Mouse (Mus musculus): ENCODE results near the gene Ggcx.
A peak's percentile ranks its signal among the peaks of the same experiment; 100 is the strongest.

Gene Ggcx

DNA sequence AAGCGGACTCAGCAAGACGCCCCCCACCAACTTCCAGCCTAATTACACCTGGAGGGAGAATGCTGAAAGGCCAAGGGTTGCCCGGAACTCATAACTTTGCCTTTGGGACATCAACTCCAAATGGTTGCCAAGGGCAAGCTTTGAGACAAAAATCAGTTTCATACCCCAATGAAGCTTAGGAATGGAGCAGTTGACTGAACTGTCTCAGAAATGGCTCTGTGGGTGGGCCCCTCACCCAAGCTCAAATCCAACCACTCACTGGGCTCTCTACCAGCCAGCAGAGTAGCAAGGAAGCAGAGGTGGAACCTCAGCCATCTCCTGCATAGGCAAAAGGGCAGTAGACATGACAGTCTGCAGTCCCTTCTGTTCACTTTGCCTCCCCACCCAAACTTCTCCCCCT is 26.3 kb upstream of the Ggcx start:
- DNase-seq (ENCODE audit: low spot score in 2 of 2): no peak

DNA sequence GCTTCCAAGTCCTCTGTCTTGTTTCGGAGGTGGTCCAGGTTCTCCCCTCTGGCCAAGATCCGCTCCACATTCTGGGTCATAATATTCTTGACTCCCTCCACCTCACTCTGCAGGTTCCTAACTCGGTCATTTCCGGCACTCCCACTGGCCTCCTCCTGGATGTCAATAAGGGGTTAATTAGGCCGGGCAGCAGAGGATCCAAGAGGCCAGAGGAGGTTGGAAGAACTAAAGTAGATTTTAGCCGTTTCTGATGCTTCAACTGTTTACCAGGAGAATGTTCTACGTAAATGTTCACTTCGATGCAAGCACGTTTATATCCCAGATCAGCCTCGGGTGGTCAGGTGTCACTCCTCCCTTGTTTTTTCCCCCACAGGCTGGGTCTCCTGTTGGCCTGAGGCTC is 25.8 kb upstream of the Ggcx start:
- no peak for DNase-seq (ENCODE audit: low spot score in 2 of 2)

DNA sequence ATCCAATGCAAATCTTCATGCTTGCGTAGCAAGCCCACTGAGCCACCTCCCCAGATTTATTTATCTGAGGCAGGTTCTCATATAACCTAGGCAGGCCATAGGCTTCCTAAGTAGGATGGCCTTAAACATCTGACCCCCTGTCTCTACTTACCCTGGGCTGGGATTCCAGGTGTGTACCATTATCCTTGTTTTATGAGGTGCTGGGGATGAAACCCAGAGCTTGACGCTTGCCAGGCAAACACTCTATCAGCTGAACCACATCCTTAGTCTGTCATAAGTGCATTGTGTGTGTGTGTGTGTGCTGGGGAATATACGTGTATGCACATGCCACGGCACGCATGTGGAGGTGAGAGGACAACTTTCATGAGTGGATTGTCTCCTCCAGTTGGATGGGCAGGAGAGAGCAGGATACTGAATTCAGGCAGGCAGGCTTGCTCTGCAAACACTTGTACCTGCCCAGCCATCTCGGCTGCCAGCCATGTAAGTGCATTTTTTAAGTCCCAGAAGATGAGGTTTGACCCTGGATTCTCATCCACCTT is 25.2 kb upstream of the Ggcx start:
- DNase-seq (ENCODE audit: low spot score in 2 of 2): peak in 1 of 2 experiments; percentile 46

GRCm38 (mm10) chr6:72389471-72389940 is 24.6 kb upstream of the Ggcx start:
- peak in 1 of 2 experiments; percentile 81 for DNase-seq (ENCODE audit: low spot score in 2 of 2)

DNA sequence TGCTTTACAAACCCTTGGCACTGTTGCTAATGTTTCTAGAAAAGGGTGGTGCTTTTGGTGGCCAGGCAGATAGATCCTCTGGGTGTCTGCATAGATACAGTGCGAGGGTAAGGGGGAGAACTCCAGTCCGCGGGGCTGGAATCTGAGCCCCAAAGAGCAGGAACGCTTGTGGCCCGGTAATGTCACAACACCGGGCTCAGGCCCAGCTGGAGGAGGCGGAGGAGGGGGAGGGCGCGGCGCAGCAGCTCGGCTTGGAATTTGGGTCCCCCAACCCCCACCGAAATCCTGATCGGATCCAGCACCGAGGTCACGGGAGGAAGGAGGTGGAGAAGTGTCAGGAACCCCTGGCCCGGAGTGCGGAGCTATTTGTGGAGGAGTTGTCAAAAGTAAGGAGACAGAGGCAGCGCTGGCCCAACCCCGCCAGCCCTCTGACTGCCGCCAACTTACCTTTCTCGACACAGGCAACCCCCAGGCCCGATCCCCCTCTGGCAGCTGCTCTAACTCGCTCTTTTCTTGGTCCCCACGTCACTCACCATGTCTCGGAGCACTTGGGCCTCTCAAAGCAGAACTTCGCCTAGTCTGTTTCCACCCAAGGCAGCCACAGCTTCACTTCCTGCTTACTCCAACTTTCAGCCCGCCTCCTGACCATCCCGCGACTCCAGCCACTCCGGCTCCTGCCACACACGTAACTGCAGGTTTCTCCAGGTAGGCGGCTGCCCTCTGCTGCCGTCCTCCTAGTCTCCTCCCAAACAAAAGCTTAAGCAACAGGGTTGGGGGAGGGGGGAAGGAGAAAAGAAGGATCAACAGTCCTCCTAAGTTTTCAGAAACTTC is 24.0 kb upstream of the Ggcx start, which contains the start of gene Vamp8:
Gene Vamp8, minus strand, starts transcription at position 763 of the 831 bp plus-strand sequence.
- DNase-seq (ENCODE audit: low spot score in 2 of 2): peak; percentile 76 to 83

DNA sequence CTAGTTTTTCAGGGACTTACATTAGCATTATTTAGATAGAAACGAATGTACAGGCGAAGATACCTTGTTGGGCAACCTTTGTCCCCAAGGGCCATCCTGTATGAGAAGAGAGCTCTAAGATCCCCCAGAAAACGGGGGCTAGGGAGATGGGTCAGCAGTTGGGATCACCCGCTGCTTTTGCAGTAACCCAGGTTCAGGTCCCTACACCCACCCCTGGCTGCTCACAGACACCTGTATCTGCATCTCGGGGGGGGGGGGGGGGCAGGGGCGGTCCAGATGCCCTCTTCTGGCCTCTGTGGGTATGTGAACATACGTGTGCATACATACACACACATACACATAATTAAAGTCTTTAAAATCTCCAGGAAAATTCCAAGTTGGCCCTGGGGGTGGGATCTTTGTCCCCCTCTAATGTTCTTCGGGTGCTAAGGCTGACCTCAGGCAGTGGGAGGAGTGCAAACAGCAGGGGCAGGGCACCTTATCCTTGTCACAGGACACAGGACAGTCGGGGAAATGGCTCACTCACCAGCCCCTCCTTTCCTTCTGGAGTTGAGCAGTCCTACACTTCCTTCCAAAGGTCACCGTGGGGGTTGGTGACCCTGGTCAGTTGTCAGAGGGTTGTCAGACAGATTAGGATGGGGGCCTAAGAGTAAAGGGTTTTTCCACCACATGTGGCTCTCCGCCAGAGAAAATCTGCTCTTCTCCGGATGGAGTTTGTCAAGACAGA is 23.1 kb upstream of the Ggcx start:
- peak; percentile 61 to 68 for DNase-seq (ENCODE audit: low spot score in 2 of 2)

DNA sequence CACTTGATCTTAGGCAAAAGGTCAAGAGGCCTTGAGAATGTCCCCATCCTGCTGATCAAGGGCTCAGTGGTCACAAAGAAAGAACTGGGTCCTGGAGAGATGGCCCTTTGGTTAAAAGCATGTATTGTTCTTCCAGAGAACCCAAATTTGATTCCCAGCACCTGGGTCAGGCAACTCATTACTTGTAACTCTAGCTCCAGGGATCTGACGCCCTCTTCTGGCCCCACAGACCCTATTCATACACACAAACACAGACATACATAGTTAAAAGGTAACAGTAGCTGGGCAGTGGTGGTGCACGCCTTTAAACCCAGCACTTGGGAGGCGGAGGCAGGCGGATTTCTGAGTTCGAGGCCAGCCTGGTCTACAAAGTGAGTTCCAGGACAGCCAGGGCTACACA is 21.8 kb upstream of the Ggcx start:
- DNase-seq (ENCODE audit: low spot score in 2 of 2): no peak

DNA sequence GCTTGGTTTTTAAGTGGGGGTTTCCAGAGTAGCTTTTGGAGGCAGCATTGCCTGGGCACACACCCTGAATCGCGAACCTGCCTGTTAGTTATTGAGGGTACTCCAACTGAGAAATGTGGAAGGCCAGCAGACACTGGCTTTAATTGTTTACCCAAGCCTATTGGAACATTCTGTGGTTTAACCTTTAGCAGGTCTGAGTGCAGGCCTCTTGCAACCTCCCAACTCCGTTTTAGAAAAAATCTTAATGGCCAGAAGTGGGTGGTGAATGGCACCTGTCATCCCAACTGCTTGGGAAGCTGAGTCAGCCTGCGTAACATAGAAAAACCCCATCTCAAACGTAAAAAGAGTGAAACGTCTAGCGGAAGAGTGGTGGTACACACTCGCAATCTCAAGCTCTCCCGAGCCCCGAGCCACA is 17.3 kb upstream of the Ggcx start:
- no peak for DNase-seq (ENCODE audit: low spot score in 2 of 2)

DNA sequence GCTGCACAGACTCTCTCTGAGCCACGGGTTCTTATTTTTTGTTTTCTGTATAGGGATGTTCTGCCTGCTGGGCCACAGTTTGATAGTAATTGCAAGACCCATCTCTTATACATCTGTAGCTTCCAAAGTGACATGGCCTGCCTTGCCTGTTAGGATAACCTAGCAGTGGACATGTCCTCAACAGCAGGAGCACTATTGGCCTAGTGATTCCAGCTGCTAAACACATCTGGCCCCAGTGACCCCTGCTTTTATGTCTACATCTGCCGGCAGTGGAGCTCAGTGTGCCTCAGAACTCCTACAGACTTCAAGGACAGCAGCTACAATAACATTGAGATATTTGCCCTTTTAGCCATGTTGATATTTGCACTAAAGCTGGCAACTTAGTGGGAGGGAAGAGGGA is 14.1 kb upstream of the Ggcx start:
- DNase-seq (ENCODE audit: low spot score in 2 of 2): no peak

GRCm38 (mm10) chr6:72401875-72402274 is 12.2 kb upstream of the Ggcx start:
- peak; percentile 81 to 90 for DNase-seq (ENCODE audit: low spot score in 2 of 2)

- no peak for DNase-seq (ENCODE audit: low spot score in 2 of 2)
Measured at GRCm38 (mm10) chr6:72405356-72405755, 8.8 kb upstream of the Ggcx start.

DNA sequence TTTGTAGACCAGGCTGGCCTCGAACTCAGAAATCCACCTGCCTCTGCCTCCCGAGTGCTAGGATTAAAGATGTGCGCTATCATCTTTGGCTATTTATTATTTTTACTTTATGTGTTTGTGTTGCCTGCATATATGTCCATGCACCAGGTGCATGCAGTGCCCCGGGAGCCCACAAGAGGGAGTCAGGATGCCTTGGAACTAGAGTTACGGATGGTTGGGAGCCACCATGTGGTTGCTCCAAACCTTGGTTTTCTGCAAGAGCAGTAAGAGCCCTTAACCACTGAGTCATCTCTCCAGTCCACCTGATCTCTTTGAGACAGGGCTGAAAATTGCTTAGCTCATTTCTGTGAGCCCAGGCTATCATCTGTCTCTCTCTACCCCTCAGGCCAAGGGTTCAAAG is 7.0 kb upstream of the Ggcx start:
- peak; percentile 82 to 90 for DNase-seq (ENCODE audit: low spot score in 2 of 2)

DNA sequence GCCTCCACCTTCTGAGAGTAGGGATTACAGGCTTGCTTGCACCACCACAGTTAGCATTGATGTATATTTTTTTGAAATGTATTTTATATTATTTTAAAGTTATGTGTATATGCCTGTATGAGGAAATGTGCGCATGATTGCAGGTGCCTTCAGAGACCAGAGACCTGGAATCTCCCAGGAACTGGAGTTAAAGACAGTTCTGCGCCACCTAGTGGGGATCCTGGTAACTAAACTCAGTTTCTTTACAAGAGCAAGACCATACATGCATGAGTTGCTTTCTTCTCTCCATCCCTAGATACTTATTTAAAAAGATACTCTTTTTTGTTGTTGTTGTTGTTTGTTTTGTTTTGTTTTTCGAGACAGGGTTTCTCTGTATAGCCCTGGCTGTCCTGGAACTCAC is 4.5 kb upstream of the Ggcx start:
- DNase-seq (ENCODE audit: low spot score in 2 of 2): peak; percentile 56 to 83

- peak in 1 of 2 experiments; percentile 31 for DNase-seq (ENCODE audit: low spot score in 2 of 2)
Measured at GRCm38 (mm10) chr6:72410003-72410402, 4.1 kb upstream of the Ggcx start.

DNA sequence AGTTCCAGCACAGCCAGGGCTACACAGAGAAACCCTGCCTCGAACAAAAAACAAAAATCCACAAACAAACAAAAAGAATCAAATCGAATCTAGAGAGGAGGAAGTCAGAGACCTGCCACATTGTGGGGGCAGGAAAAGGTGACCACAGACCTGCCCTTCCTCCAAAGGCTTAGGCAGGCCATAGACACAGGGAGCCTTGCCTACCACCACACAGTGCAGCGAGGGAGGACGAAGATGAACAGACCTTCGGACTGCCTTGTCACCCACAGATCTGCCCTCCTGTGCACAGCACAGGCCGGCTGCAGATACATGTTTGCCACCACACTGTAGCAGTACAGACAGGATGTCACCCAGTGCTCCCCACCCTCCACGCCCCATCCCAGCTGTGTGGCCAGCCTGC is 3.6 kb upstream of the Ggcx start:
- no peak for DNase-seq (ENCODE audit: low spot score in 2 of 2)

DNA sequence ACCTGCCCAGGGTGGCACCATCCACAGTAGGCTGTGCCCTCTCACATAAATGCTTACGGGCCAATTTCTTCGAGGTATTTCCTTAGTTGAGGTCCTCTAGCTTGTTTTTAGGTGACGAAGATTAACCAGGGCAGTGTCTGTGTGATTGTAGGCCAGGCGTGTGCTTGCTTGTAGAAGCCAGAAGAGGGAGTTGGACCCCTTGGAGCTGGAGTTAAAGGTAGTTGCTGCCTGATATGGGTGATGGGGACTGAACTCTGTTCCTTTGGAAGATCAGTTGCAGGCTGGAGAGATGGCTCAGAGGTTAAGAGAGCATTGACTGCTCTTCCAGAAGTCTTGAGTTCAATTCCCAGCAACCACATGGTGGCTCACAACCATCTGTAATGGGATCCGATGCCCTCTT is 1.1 kb downstream of the Ggcx start:
- no peak for DNase-seq (ENCODE audit: low spot score in 2 of 2)

DNA sequence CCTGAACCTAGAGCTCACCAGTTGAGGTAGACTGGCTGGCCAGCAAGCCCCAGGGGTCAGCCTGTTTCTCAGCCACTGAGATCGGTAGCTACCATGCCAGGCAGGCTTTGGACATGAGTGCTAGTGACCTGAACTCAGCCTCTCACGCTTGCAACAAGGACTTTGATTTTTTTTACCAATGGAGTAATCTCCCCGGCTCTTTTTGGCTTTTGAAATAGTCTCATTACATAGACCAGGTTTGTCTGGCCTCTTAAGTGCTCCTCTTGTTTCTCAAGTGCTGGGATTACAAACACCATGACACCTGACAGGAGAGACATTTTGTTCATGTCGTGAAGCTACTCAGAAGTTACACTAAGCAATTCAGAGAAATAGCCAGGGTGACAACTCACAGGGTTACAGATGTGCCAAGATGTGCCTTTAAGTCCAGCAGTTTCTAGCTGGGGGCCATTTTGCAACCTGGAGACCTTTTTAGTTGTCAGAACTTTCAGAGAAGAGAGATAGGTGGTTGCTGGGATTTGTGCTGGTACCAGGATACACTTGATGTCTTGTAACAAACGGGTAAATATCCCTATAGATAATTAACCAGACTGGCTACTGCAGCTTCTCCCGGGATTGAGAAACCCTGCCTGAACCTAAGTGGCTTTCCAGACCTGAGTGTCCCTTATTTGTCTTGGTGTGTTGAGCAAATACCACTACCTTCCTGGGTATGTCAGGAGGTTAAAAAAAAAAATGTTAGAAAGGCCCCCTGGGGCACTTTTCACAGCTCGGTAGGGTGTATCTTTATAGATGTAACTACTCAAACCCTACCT is 2.1 kb downstream of the Ggcx start:
- DNase-seq (ENCODE audit: low spot score in 2 of 2): no peak

- DNase-seq (ENCODE audit: low spot score in 2 of 2): no peak
Measured at GRCm38 (mm10) chr6:72418279-72418678, 4.2 kb downstream of the Ggcx start.

DNA sequence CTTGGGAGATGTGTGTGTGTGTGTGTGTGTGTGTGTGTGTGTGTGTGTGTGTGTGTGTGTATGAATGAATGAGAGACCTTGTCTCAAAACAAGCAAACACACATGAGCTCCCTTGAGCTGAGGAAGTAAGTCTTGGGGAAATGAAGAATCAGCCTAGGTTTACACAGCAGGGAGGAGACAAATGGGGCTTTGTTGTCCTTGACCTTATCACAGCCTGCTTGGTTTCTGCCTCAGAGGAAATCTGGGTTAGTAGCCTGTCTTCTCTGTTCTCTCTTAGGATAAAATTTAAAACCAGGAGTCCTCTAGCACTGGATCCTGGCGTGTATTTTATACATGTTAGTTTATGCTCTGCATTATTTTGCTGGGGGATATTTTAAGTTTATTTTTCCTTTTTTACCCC is 5.7 kb downstream of the Ggcx start:
- DNase-seq (ENCODE audit: low spot score in 2 of 2): no peak

- no peak for DNase-seq (ENCODE audit: low spot score in 2 of 2)
Measured at GRCm38 (mm10) chr6:72420901-72421300, 6.8 kb downstream of the Ggcx start.

DNA sequence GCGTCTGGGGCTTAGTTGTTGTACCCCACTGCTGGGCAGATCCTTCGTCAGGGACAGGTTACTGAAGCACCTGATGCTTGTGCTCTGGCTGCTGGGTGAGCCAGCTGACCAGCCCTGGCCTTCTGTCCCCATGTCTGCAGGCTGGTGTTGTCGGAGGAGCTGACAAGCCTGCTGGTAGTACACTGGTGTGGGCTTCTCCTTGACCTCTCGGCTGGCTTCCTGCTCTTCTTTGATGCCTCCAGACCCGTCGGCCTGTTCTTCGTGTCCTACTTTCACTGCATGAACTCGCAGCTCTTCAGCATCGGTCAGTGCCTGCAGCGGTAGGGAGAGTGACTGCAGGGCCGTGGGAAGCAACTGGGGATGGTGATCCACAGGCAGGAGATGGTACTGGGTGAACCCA is 11.5 kb downstream of the Ggcx start:
- DNase-seq (ENCODE audit: low spot score in 2 of 2): no peak

- peak; percentile 68 to 87 for DNase-seq (ENCODE audit: low spot score in 2 of 2)
Measured at GRCm38 (mm10) chr6:72428036-72428435, 13.9 kb downstream of the Ggcx start.

All from spleen, postnatal 10 days (tissue).